Mouse (Mus musculus): Measurements from ENCODE around the gene St3gal4. TPM values are rescaled to one million over a fixed set of nuclear protein-coding genes. Genes with fewer than 3 reads are reported as not detected.

Gene St3gal4
- polyA plus RNA-seq, 1 experiment from 2014 or later, result 39.2 TPM

DNA sequence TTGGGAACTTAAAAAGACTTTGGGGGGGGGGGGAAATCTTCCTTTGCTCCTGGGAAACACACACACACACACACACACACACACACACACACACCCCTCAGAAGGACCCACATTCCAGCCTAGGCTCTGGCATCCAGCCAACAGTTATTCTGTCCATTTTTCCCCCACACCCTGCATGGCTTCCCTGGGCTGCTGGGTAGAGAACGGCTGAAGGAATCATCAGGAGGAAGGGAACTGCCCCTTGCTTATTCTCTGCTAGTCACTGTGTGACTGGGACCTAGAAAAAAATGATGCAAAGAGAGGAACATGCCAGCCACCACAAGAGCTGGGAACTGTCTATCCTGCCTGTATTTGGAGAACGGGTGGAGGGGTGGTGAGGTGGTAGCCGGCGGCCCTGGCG lies 101.0 kb downstream of the St3gal4 start:
- Histone ChIP-seq H3K27ac (no peak overlapping the region), H3K4me1 (peaks cover 28% of the 10 kb centered on the region), H3K9ac (no peak overlapping the region), H3K4me2 (no peak overlapping the region), H3K4me3 (no peak overlapping the region), H3K36me3 (no peaks in the 10 kb centered on the region), H3K9me3 (no peaks in the 10 kb centered on the region), H3K27me3 (0 out of 2 replicates have a peak, but pooled peaks cover 4% of the 10 kb centered on the region)
- WGBS, result 21% methylated on average over 5 of the region's 5 CpGs
- no peak for ATAC-seq (ENCODE audit: insufficient number of reproducible peaks, low FRiP score, low TSS enrichment, low read depth)

DNA sequence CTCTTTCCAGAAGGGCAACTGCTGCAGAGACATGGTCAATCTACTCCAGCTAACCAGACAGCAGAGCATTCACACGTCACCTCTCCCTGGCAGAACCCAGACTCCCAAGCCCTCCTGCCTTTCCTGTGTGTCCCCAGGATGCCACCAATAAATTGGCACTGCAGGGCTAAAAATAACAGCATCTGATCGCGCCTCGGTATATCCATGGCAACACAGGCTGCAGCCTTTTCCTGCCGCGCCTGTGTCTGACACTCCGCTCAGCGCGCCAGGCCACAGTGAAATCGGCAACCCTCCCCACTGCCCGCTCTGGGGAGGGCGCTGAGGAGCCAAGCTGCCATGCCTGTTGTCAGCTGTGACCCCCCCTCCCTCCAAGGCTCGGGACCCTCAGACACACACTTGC lies 101.5 kb downstream of the St3gal4 start:
- Histone ChIP-seq H3K9ac (no peak overlapping the region), H3K4me1 (peaks cover 28% of the 10 kb centered on the region), H3K27ac (no peak overlapping the region), H3K4me3 (no peak overlapping the region), H3K9me3 (no peaks in the 10 kb centered on the region), H3K4me2 (peak overlapping the region; percentile 28; the same call in 1 of the 2 replicates), H3K27me3 (0 out of 2 replicates have a peak, but pooled peaks cover 4% of the 10 kb centered on the region), H3K36me3 (no peaks in the 10 kb centered on the region)
- ATAC-seq (ENCODE audit: insufficient number of reproducible peaks, low FRiP score, low TSS enrichment, low read depth), result no peak
- 16% methylated on average over 13 of the region's 13 CpGs for WGBS

DNA sequence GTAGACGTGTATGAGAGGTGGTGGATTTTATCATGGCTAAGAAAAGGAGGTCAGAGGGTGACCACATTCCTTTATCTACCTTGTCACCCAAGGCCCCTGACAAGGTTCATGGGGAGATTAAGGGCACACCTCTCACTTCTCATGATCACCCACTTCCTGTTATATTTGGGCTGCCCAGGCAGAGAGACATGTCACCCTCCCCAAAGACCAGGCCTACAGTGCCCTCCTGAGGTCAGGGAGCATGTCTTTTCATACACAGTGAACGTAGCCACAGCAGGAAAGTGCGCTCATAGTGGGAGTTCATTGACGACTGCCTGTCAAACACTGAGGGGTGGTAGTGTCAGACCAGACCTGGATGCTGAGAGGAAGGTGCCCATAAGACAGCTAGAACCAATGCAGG lies 102.3 kb downstream of the St3gal4 start:
- Histone ChIP-seq H3K4me1 (peaks cover 28% of the 10 kb centered on the region), H3K36me3 (no peaks in the 10 kb centered on the region), H3K27ac (no peak overlapping the region), H3K27me3 (0 out of 2 replicates have a peak, but pooled peaks cover 4% of the 10 kb centered on the region), H3K9me3 (no peaks in the 10 kb centered on the region), H3K4me3 (no peak overlapping the region), H3K9ac (no peak overlapping the region), H3K4me2 (no peak overlapping the region)
- WGBS, result 58% methylated on average over 4 of the region's 4 CpGs
- ATAC-seq (ENCODE audit: insufficient number of reproducible peaks, low FRiP score, low TSS enrichment, low read depth), result no peak; the same call in 1 of the 2 replicates

DNA sequence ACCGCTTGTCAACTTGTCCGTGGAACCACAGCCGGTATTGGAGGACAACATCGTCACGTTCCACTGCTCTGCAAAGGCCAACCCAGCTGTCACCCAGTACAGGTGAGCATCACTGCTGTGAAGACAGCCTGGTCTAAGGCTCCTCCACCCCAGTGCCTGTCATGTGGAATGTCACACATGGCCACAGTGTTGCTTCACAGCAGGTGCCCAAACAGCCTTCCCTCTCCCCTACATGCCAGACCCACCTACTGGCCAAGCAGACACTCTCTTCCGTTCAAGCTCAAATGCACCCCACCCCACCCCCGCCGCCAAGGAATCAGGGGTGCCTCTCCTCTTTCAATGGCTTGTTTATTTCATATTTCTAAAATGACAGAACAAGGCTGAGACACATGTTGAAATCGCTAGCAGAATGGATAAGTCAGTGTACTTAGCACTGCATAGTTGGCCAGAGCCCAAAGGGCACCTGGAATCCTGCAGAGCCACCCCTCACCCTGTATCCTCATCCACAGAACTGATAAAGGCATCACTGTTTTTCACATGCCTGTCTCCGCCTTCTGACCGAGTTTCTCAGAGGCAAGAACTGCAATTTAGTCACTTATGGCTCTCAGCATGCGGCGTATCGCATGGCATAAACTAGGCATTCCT lies 111.2 kb downstream of the St3gal4 start:
- peaks cover 12% of the 10 kb centered on the region; the same call in 1 of the 2 replicates for H3K4me1 ChIP-seq
- H3K4me3 ChIP-seq, result no peak overlapping the region
- H3K27ac ChIP-seq, result no peak overlapping the region
- no peak overlapping the region for H3K4me2 ChIP-seq
- H3K9ac ChIP-seq, result no peak overlapping the region
- no peaks in the 10 kb centered on the region for H3K36me3 ChIP-seq
- H3K9me3 ChIP-seq, result no peaks in the 10 kb centered on the region
- 0 out of 2 replicates have a peak, but pooled peaks cover 3% of the 10 kb centered on the region for H3K27me3 ChIP-seq
- no peak for ATAC-seq (ENCODE audit: insufficient number of reproducible peaks, low FRiP score, low TSS enrichment, low read depth)
- 79% methylated on average over 14 of the region's 14 CpGs for WGBS

DNA sequence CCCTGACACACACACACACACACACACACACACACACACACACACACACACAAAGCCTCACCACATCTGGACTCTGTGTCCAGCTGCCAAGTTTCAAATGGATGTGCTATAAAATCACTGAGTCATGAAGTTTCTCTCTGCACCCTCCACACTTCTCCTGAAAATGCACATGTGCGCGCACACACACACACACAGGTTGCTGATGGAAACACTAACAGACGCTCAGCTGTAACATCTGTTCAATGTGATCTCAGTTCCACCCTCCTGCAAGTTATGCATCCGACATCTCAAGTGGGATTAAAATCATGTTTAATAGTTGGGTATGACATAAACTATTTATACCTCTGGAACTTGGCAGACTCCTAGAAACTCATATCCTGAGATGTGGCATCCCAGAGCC lies 115.0 kb downstream of the St3gal4 start:
- Histone ChIP-seq H3K4me1 (peaks cover 12% of the 10 kb centered on the region; the same call in 1 of the 2 replicates), H3K9me3 (no peaks in the 10 kb centered on the region), H3K27me3 (0 out of 2 replicates have a peak, but pooled peaks cover 3% of the 10 kb centered on the region), H3K4me3 (no peak overlapping the region), H3K4me2 (no peak overlapping the region), H3K27ac (no peak overlapping the region), H3K9ac (no peak overlapping the region), H3K36me3 (no peaks in the 10 kb centered on the region)
- WGBS, result 43% methylated on average over 4 of the region's 4 CpGs
- peak; percentile 58; the same call in 1 of the 2 replicates for ATAC-seq (ENCODE audit: insufficient number of reproducible peaks, low FRiP score, low TSS enrichment, low read depth)

DNA sequence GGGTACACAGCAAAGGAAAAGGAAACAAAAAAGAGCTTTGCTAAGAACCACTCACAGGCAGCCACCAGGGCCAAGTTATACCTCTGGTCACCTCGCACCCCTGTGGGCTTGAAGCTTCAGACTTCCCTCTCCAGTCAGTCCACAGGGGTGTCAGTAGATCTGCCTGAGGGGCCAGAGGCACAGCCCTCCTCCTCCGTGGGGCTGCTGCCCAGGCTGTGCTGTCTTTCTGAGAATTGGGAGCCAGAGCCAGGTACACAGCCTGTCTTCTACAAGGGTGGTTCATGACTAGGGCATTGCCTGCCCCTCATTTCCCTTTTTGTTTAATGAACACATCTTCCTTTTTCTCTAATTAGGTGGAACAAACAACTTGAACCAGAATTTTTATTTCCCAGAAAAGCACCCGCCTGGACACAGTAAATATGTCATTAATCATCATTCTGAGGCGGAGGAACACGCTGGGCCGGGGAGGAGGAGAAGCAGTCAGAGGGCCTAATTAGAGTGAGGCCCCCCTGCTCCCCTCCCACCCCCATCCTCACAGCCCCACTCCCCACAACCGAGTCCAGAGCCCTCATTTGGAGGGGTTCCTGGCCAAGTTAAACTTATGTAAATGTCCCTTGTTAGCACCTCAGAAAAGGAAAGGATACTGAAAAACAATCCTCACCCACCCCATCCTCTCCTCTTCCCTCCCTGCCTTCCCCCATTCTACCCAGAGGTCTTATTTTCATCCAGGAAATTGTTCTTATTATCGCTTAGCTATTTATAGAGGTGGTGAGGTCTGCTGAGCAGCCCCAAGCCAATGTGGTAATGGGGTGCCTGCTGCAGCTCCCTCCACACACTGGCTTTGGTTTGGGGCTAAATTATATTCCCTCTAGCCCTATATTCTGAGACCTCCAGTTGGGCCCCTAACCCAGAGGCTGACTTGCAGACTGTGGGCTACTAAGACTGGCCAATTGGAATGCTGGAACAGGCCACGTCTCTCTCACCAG lies 120.9 kb downstream of the St3gal4 start:
- 24% methylated on average over 9 of the region's 9 CpGs for WGBS
- no peaks in the 10 kb centered on the region for H3K9me3 ChIP-seq
- peak; percentile 18; the same call in 1 of the 2 replicates for ATAC-seq (ENCODE audit: insufficient number of reproducible peaks, low FRiP score, low TSS enrichment, low read depth)
- no peak overlapping the region for H3K27ac ChIP-seq
- H3K27me3 ChIP-seq, result no peaks in the 10 kb centered on the region
- H3K9ac ChIP-seq, result no peak overlapping the region
- no peak overlapping the region for H3K4me2 ChIP-seq
- H3K4me1 ChIP-seq, result peaks cover 25% of the 10 kb centered on the region
- H3K36me3 ChIP-seq, result no peaks in the 10 kb centered on the region
- H3K4me3 ChIP-seq, result no peak overlapping the region

Other genes starting within 250 kb of the St3gal4 start
- gene Dcps, start 56.8 kb upstream of the St3gal4 start, polyA plus RNA-seq (2015; fragmentation: Nextera tagmentation; extraction: Ambion mirVana), result 64.7 and 65.3 TPM in 2 replicates
- 156 and 160 TPM in 2 replicates for gene Srpr, start 80.9 kb upstream of the St3gal4 start, polyA plus RNA-seq (2015; fragmentation: Nextera tagmentation; extraction: Ambion mirVana)
- 10.3 and 11.6 TPM in 2 replicates for gene Tirap, start 81.0 kb upstream of the St3gal4 start, polyA plus RNA-seq (2015; fragmentation: Nextera tagmentation; extraction: Ambion mirVana)
- 37.0 and 37.8 TPM in 2 replicates for gene Foxred1, start 91.8 kb upstream of the St3gal4 start, polyA plus RNA-seq (2015; fragmentation: Nextera tagmentation; extraction: Ambion mirVana)
- gene Fam118b, start 148.5 kb upstream of the St3gal4 start, polyA plus RNA-seq (2015; fragmentation: Nextera tagmentation; extraction: Ambion mirVana), result 38.5 and 38.9 TPM in 2 replicates
- gene Rpusd4, start 148.6 kb upstream of the St3gal4 start, polyA plus RNA-seq (2015; fragmentation: Nextera tagmentation; extraction: Ambion mirVana), result 24.1 and 26.0 TPM in 2 replicates